Mouse (Mus musculus) heart, adult 8-10 months (tissue): ENCODE measurements at regions not wholly inside any gene's neighbourhood (a gene's known extent, or its start where the extent isn't known, plus 50 kb on each side); places are given as distances from the start of the nearest gene placed in this dataset.
A peak's percentile ranks its signal among the peaks of the same experiment; 100 is the strongest.
"Not testable (repeated sequence)": the region's sequence is repeated elsewhere in the genome, so short reads cannot be mapped to it uniquely, and the experiment has no call there.

Experiments
- DNase-seq: peaks from one replicate; pipeline ENCODE4 v3.0.0; 2022; ENCODE audit warnings: low spot score

- no peak for DNase-seq
Observed at GRCm38 (mm10) chr13:60470426-60471398, 131.0 kb upstream of the Dapk1 start.

GRCm38 (mm10) chr13:60471602-60472001 lies 130.1 kb upstream of the Dapk1 start:
- DNase-seq: no peak

GRCm38 (mm10) chr13:60476366-60476765 lies 125.4 kb upstream of the Dapk1 start:
- no peak for DNase-seq

- no peak for DNase-seq
Observed at GRCm38 (mm10) chr13:60478301-60478700, 123.4 kb upstream of the Dapk1 start.

- DNase-seq: peak; percentile 58
Observed at GRCm38 (mm10) chr13:60479043-60479861, 122.5 kb upstream of the Dapk1 start.

GRCm38 (mm10) chr13:60479862-60480730 lies 121.7 kb upstream of the Dapk1 start:
- DNase-seq: no peak

GRCm38 (mm10) chr13:60480731-60481431 lies 120.9 kb upstream of the Dapk1 start:
- DNase-seq: no peak

- not testable (repeated sequence) for DNase-seq
Observed at GRCm38 (mm10) chr13:60481451-60481850, 120.3 kb upstream of the Dapk1 start.

GRCm38 (mm10) chr13:60481946-60482345 lies 119.8 kb upstream of the Dapk1 start:
- no peak for DNase-seq

GRCm38 (mm10) chr13:60486105-60486504 lies 115.6 kb upstream of the Dapk1 start:
- DNase-seq: peak; percentile 85

GRCm38 (mm10) chr13:60486871-60487270 lies 114.9 kb upstream of the Dapk1 start:
- no peak for DNase-seq

GRCm38 (mm10) chr13:60488131-60488883 lies 113.4 kb upstream of the Dapk1 start:
- DNase-seq: no peak

GRCm38 (mm10) chr13:60488884-60489265 lies 112.9 kb upstream of the Dapk1 start:
- DNase-seq: no peak

- no peak for DNase-seq
Observed at GRCm38 (mm10) chr13:60491948-60492464, 109.7 kb upstream of the Dapk1 start.

- DNase-seq: no peak
Observed at GRCm38 (mm10) chr13:60493836-60494235, 107.9 kb upstream of the Dapk1 start.

GRCm38 (mm10) chr13:60497714-60498400 lies 103.9 kb upstream of the Dapk1 start:
- DNase-seq: no peak

GRCm38 (mm10) chr13:60504196-60504595 lies 97.6 kb upstream of the Dapk1 start:
- no peak for DNase-seq

GRCm38 (mm10) chr13:60507611-60508010 lies 94.1 kb upstream of the Dapk1 start:
- DNase-seq: no peak

- DNase-seq: peak; percentile 41
Observed at GRCm38 (mm10) chr13:60508054-60508453, 93.7 kb upstream of the Dapk1 start.
